Mouse (Mus musculus): ENCODE results near the gene Dnah8. TPM values are rescaled to one million over a fixed set of nuclear protein-coding genes. Genes with fewer than 3 reads are reported as not detected.
A peak's percentile ranks its signal among the peaks of the same experiment; 100 is the strongest.

The Dnah8 gene
- polyA plus RNA-seq, 1 experiment from 2014 or later = 9.8 TPM

GRCm38 (mm10) chr17:30607330-30607729 lies 16.8 kb upstream of the Dnah8 start:
- Histone ChIP-seq H3K9me3 (ENCODE audit: low read length) (no peaks in the 10 kb centered on the region), H3K4me2 (replicated peaks; ENCODE audit: low read depth, low read length) (no peak overlapping the region), H3K4me1 (ENCODE audit: insufficient read depth, low read depth, low read length) (no peaks in the 10 kb centered on the region), H3K27me3 (replicated peaks; ENCODE audit: insufficient read depth, low read length) (no peaks in the 10 kb centered on the region), H3K36me3 (ENCODE audit: insufficient read depth, low read length) (no peaks in the 10 kb centered on the region), H3K27ac (ENCODE audit: low read length) (no peak overlapping the region), H3K4me3 (ENCODE audit: low read depth, low read length) (no peak overlapping the region), H3K9ac (replicated peaks; ENCODE audit: low read depth) (no peak overlapping the region)
- DNase-seq (ENCODE audit: low spot score) (no peak), ATAC-seq (no peak)
- TF ChIP-seq EP300 (IDR thresholded peaks at IDR 0.05) = no peak
- no peak for TF ChIP-seq CTCF (IDR thresholded peaks at IDR 0.05)
- WGBS = 91% methylated on average over 7 of the region's 7 CpGs

DNA sequence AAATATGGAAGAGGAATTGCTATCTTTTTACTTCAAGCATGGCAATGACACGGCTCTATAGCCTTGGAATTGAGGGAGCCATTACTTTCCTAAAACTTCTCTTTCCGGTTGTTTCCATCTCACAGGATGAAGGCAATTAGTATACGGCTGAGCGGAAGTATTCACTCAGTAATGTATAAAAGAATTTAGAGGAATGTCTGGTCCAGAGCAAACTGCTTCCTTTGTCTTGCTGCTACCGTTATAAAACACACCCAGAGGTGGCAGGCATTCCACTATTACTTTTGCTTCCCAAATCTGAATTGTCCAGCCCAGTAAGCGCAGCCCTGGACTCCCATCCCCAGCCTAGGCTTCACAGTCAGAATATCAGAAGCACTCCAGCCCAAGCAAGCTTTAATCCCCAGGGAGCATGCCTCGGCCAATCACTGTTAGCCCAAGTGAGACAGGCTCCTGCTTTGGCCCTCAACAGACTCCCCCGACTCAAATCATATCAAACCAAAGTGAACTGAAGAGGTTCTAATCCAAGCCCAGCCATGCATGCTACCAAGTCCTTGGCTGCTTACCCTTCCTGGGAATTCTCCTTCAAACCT lies 16.2 kb upstream of the Dnah8 start:
- ATAC-seq = no peak
- Histone ChIP-seq H3K36me3 (ENCODE audit: insufficient read depth, low read length) (no peaks in the 10 kb centered on the region), H3K4me1 (ENCODE audit: insufficient read depth, low read depth, low read length) (no peaks in the 10 kb centered on the region), H3K27ac (ENCODE audit: low read length) (no peak overlapping the region), H3K9me3 (ENCODE audit: low read length) (no peaks in the 10 kb centered on the region), H3K27me3 (replicated peaks; ENCODE audit: insufficient read depth, low read length) (no peaks in the 10 kb centered on the region), H3K9ac (replicated peaks; ENCODE audit: low read depth) (no peak overlapping the region), H3K4me3 (ENCODE audit: low read depth, low read length) (no peak overlapping the region), H3K4me2 (replicated peaks; ENCODE audit: low read depth, low read length) (no peak overlapping the region)
- 69% methylated on average over 8 of the region's 8 CpGs for WGBS
- no peak for DNase-seq (ENCODE audit: low spot score)
- TF ChIP-seq EP300 (IDR thresholded peaks at IDR 0.05) (no peak), CTCF (IDR thresholded peaks at IDR 0.05) (no peak)

- DNase-seq (ENCODE audit: low spot score) (peak; percentile 39), ATAC-seq (no peak)
- H3K36me3 ChIP-seq (ENCODE audit: insufficient read depth, low read length) = no peaks in the 10 kb centered on the region
- H3K4me2 ChIP-seq (replicated peaks; ENCODE audit: low read depth, low read length) = no peak overlapping the region
- no peaks in the 10 kb centered on the region for H3K9me3 ChIP-seq (ENCODE audit: low read length)
- WGBS = 80% methylated on average over 16 of the region's 16 CpGs
- H3K9ac ChIP-seq (replicated peaks; ENCODE audit: low read depth) = no peak overlapping the region
- no peaks in the 10 kb centered on the region for H3K4me1 ChIP-seq (ENCODE audit: insufficient read depth, low read depth, low read length)
- no peak overlapping the region for H3K27ac ChIP-seq (ENCODE audit: low read length)
- H3K27me3 ChIP-seq (replicated peaks; ENCODE audit: insufficient read depth, low read length) = no peaks in the 10 kb centered on the region
- no peak overlapping the region for H3K4me3 ChIP-seq (ENCODE audit: low read depth, low read length)
- TF ChIP-seq EP300 (IDR thresholded peaks at IDR 0.05) = no peak
- no peak for TF ChIP-seq CTCF (IDR thresholded peaks at IDR 0.05)
These were observed 14.7 kb upstream of the Dnah8 start for GRCm38 (mm10) chr17:30609305-30609979.

DNA sequence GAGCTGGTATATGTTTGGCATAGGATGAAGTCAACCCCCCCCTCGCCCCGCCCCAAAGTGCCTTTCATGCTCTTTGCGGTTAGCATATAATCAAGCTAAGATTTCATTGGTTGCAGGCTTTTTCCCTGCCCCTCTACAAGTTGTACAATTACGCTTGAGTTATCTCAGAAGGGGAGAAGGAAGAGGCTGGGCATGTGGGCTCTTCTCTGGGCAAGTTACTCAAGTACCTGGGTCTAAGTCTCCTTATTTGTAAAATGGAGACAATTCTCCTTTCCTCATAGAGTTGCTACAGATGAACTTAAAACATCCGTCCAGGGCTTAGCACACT lies 14.2 kb upstream of the Dnah8 start:
- H3K4me3 ChIP-seq (ENCODE audit: low read depth, low read length) = no peak overlapping the region
- WGBS = 99% methylated on average over 5 of the region's 5 CpGs
- no peak overlapping the region for H3K27ac ChIP-seq (ENCODE audit: low read length)
- no peaks in the 10 kb centered on the region for H3K27me3 ChIP-seq (replicated peaks; ENCODE audit: insufficient read depth, low read length)
- H3K9ac ChIP-seq (replicated peaks; ENCODE audit: low read depth) = no peak overlapping the region
- H3K4me1 ChIP-seq (ENCODE audit: insufficient read depth, low read depth, low read length) = no peaks in the 10 kb centered on the region
- DNase-seq (ENCODE audit: low spot score) = no peak
- no peak overlapping the region for H3K4me2 ChIP-seq (replicated peaks; ENCODE audit: low read depth, low read length)
- TF ChIP-seq CTCF (IDR thresholded peaks at IDR 0.05) = no peak
- no peak for TF ChIP-seq EP300 (IDR thresholded peaks at IDR 0.05)
- H3K36me3 ChIP-seq (ENCODE audit: insufficient read depth, low read length) = no peaks in the 10 kb centered on the region
- H3K9me3 ChIP-seq (ENCODE audit: low read length) = no peaks in the 10 kb centered on the region
- no peak for ATAC-seq

DNA sequence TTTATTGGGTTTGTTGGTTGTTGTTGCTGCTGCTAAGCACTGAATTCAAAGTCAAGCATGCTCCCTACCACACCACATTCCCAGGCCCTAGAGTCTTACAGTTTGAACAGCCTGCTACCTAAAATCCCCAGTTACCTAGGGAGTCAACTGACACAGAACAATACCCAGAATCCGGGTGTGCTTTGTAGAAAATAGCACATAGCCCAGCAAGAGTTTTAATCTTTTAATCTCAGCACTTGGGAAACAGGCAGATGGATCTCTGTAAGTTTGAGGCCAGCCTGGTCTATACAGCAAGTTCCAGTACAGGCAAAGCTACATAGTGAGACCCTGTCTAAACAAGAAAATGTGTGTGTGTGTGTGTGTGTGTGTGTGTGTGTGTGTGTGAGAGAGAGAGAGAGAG lies 13.4 kb upstream of the Dnah8 start:
- no peak for DNase-seq (ENCODE audit: low spot score)
- no peak overlapping the region for H3K27ac ChIP-seq (ENCODE audit: low read length)
- no peak overlapping the region for H3K4me3 ChIP-seq (ENCODE audit: low read depth, low read length)
- H3K4me1 ChIP-seq (ENCODE audit: insufficient read depth, low read depth, low read length) = no peaks in the 10 kb centered on the region
- no peaks in the 10 kb centered on the region for H3K9me3 ChIP-seq (ENCODE audit: low read length)
- ATAC-seq = no peak
- 75% methylated on average over 1 of the region's 1 CpGs for WGBS
- H3K9ac ChIP-seq (replicated peaks; ENCODE audit: low read depth) = no peak overlapping the region
- no peaks in the 10 kb centered on the region for H3K36me3 ChIP-seq (ENCODE audit: insufficient read depth, low read length)
- H3K4me2 ChIP-seq (replicated peaks; ENCODE audit: low read depth, low read length) = no peak overlapping the region
- H3K27me3 ChIP-seq (replicated peaks; ENCODE audit: insufficient read depth, low read length) = no peaks in the 10 kb centered on the region
- TF ChIP-seq EP300 (IDR thresholded peaks at IDR 0.05) (no peak), CTCF (IDR thresholded peaks at IDR 0.05) (no peak)

DNA sequence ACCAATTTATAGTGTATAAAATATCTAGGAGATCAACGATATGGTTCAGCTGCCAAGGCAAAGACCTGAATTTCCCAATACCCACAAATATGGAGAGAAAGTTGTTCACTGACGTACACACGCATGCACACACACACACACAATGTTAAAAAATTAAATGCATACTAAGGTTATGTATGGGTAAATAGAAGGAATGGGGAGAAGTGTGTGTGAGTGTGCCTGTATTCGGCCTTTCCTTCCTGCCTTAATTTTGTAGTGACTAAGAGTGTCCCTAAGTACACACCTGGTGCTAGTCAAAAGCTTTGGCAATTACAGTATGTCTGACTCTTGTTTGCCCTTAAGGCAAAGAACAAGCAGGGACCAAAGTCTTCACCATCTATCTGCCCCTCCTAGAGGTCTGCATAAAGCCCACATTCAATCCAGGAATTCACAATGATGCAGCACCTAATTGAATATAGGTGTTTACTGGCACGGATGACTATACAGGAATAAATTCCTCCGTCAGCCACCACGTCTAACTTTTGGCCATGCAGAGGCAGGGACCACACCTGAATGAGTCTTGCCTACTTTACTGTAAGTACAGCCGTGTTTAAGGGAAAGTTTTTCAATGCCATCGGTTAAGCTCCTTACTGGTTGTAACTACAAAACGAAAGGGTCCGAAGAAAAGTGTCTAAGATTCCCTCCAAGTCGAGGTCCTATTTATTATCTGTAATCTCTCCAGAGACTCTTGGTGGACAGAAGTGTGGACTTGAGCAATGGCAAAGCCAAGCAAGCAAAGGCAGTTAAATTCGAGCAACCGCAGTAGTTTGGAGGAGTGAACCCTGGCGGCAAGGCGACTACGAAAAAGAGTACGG lies 12.7 kb upstream of the Dnah8 start:
- peak overlapping the region; percentile 90 for H3K27ac ChIP-seq (ENCODE audit: low read length)
- peak; percentile 53 for DNase-seq (ENCODE audit: low spot score)
- H3K9me3 ChIP-seq (ENCODE audit: low read length) = no peaks in the 10 kb centered on the region
- WGBS = 15% methylated on average over 18 of the region's 18 CpGs
- H3K36me3 ChIP-seq (ENCODE audit: insufficient read depth, low read length) = no peaks in the 10 kb centered on the region
- peak overlapping the region; percentile 63 for H3K4me2 ChIP-seq (replicated peaks; ENCODE audit: low read depth, low read length)
- TF ChIP-seq EP300 (IDR thresholded peaks at IDR 0.05) = no peak
- no peak for TF ChIP-seq CTCF (IDR thresholded peaks at IDR 0.05)
- ATAC-seq = no peak
- H3K9ac ChIP-seq (replicated peaks; ENCODE audit: low read depth) = peak overlapping the region; percentile 90
- no peaks in the 10 kb centered on the region for H3K4me1 ChIP-seq (ENCODE audit: insufficient read depth, low read depth, low read length)
- peak overlapping the region; percentile 72 for H3K4me3 ChIP-seq (ENCODE audit: low read depth, low read length)
- H3K27me3 ChIP-seq (replicated peaks; ENCODE audit: insufficient read depth, low read length) = no peaks in the 10 kb centered on the region
